Mouse (Mus musculus) thymus, postnatal 0 days (tissue): ENCODE results near the gene Pkd1. TPM values are rescaled to one million over a fixed set of nuclear protein-coding genes. Genes with fewer than 3 reads are reported as not detected.

Experiments
- DNase-seq: peaks from one replicate; pipeline ENCODE4 v3.0.0-alpha.2; 2015; ENCODE audit warnings: low spot score
- polyA plus RNA-seq: library from polyadenylated mRNA; unstranded; fragments of >200 nt; fragmentation: Nextera tagmentation; extraction: Ambion mirVana; gene quantifications from 2 replicates; pipeline ENCODE4 v1.2.1, GENCODE M21; 2015

Pkd1 gene
- polyA plus RNA-seq, 1 experiment from 2014 or later: 6.4 TPM

GRCm38 (mm10) chr17:24565092-24565491, 15.5 kb downstream of the Pkd1 start:
- DNase-seq: no peak

- no peak for DNase-seq
Observed at GRCm38 (mm10) chr17:24565792-24566191, 16.2 kb downstream of the Pkd1 start.

GRCm38 (mm10) chr17:24567034-24567779, 17.6 kb downstream of the Pkd1 start:
- DNase-seq: no peak

GRCm38 (mm10) chr17:24569837-24570236, 20.2 kb downstream of the Pkd1 start:
- no peak for DNase-seq

GRCm38 (mm10) chr17:24572651-24573245, 23.1 kb downstream of the Pkd1 start:
- DNase-seq: no peak

GRCm38 (mm10) chr17:24573811-24574210, 24.2 kb downstream of the Pkd1 start:
- DNase-seq: no peak

GRCm38 (mm10) chr17:24579532-24579931, 29.9 kb downstream of the Pkd1 start:
- DNase-seq: no peak

GRCm38 (mm10) chr17:24580287-24580686, 30.7 kb downstream of the Pkd1 start:
- DNase-seq: no peak

- no peak for DNase-seq
Observed at GRCm38 (mm10) chr17:24583599-24584460, 34.2 kb downstream of the Pkd1 start.

GRCm38 (mm10) chr17:24584520-24584919, 34.9 kb downstream of the Pkd1 start:
- DNase-seq: no peak

- DNase-seq: no peak
Observed at GRCm38 (mm10) chr17:24586532-24586931, 36.9 kb downstream of the Pkd1 start.

GRCm38 (mm10) chr17:24590943-24591342, 41.3 kb downstream of the Pkd1 start:
- no peak for DNase-seq

GRCm38 (mm10) chr17:24591695-24592094, 42.1 kb downstream of the Pkd1 start:
- DNase-seq: no peak

- DNase-seq: no peak
Observed at GRCm38 (mm10) chr17:24593248-24593647, 43.6 kb downstream of the Pkd1 start.

GRCm38 (mm10) chr17:24593992-24594890, 44.6 kb downstream of the Pkd1 start:
- DNase-seq: no peak

- DNase-seq: no peak
Observed at GRCm38 (mm10) chr17:24595126-24596072, 45.8 kb downstream of the Pkd1 start.

- no peak for DNase-seq
Observed at GRCm38 (mm10) chr17:24596073-24596466, 46.4 kb downstream of the Pkd1 start.

- no peak for DNase-seq
Observed at GRCm38 (mm10) chr17:24596471-24597183, 47.0 kb downstream of the Pkd1 start.

GRCm38 (mm10) chr17:24597989-24598388, 48.4 kb downstream of the Pkd1 start:
- no peak for DNase-seq
